Mouse (Mus musculus): ENCODE measurements around the gene Btbd35f22.
"Not testable (repeated sequence)": the region's sequence is repeated elsewhere in the genome, so short reads cannot be mapped to it uniquely, and the experiment has no call there.

Btbd35f22 gene

GRCm38 (mm10) chrX:32047529-32047928, at the start of gene Btbd35f22:
Gene Btbd35f22, plus strand, starts transcription at chrX:32047829.
- DNase-seq (ENCODE audit: low spot score in 2 of 2) = not testable (repeated sequence)
